In genomic region chr9:37053041-37053440, GRCm38 (mm10) we compare ENCODE assay signal across 9 mouse cellular contexts.
DNase-seq lines count a peak whose midpoint lies in the region; ATAC-seq and TF ChIP-seq lines count a peak whose summit lies in the region.
"Had no signal": no experiment of that assay in that cellular context is flagged by ENCODE, and none has a peak within 500 bp of the region (broad histone marks: within the 10 kb centered on the region; RNA-seq: fewer than 3 reads in every experiment).

No protein-coding gene starts in this region.

- H3K9me3 ChIP-seq in heart, embryonic 10.5 days = no peaks in the 10 kb centered on the region

- no peak for TF ChIP-seq CTCF in testis, adult 2 months (IDR thresholded peaks at IDR 0.05; ENCODE audit: control insufficient read depth, insufficient read depth, insufficient replicate concordance, low read depth, low read length)

- WGBS in heart, embryonic 10.5 days = 41% methylated on average over 6 of the region's 6 CpGs

- H3K27ac ChIP-seq in testis, adult 2 months (ENCODE audit: control insufficient read depth, insufficient read depth, low read depth, low read length) = peak overlapping the region; percentile 51
- peak overlapping the region; percentile 42; the same call in 1 of the 2 replicates for H3K27ac ChIP-seq in heart, embryonic 10.5 days

- peak overlapping the region; percentile 68 for H3K4me3 ChIP-seq in testis, adult 2 months (ENCODE audit: control insufficient read depth, low read depth, low read length)
- no peak overlapping the region for H3K4me3 ChIP-seq in heart, embryonic 10.5 days

- ATAC-seq in erythroid progenitor cell, adult 5-6 weeks (replicated peaks; ENCODE audit: low FRiP score, poor library complexity, severe bottlenecking) = no peak

- DNase-seq in testis, postnatal 14 days (ENCODE audit: low spot score) = no peak
- no peak for DNase-seq in heart, embryonic 10.5 days (ENCODE audit: low spot score)
- DNase-seq in kidney, postnatal 14 days = peak; percentile 36
- no peak for DNase-seq in right cerebral cortex, postnatal 36 days (ENCODE audit: low spot score in 2 of 2)
- no peak for DNase-seq in cerebellum, postnatal 14 days
- DNase-seq in cerebellum, adult 18-20 months = no peak
- DNase-seq: adrenal gland, adult 8-10 months had no signal

- H3K36me3 ChIP-seq in testis, adult 2 months (ENCODE audit: control insufficient read depth, insufficient read depth, low read length) = no peaks in the 10 kb centered on the region
- no peaks in the 10 kb centered on the region for H3K36me3 ChIP-seq in heart, embryonic 10.5 days

- no peaks in the 10 kb centered on the region for H3K27me3 ChIP-seq in testis, adult 2 months (ENCODE audit: control insufficient read depth, insufficient read depth, low read length)
- H3K27me3 ChIP-seq in heart, embryonic 10.5 days (ENCODE audit: insufficient read depth, poor library complexity, severe bottlenecking) = no peaks in the 10 kb centered on the region

- H3K4me1 ChIP-seq in testis, adult 2 months (ENCODE audit: control insufficient read depth, insufficient read depth, low read length) = peaks cover 15% of the 10 kb centered on the region
- peaks cover 30% of the 10 kb centered on the region for H3K4me1 ChIP-seq in heart, embryonic 10.5 days

- TF ChIP-seq POLR2A in testis, adult 2 months (IDR thresholded peaks at IDR 0.05; ENCODE audit: control insufficient read depth, low read depth, low read length) = no peak
